Mouse (Mus musculus) leukemia stem cell, adult 10-12 weeks (primary cell): ENCODE measurements around the gene Lhpp. TPM values are rescaled to one million over a fixed set of nuclear protein-coding genes. Genes with fewer than 3 reads are reported as not detected.

Source experiments
- polyA plus RNA-seq: library from polyadenylated mRNA; stranded (reverse); fragments of >175 nt; gene quantifications from 2 replicates; pipeline ENCODE4 v1.2.3, GENCODE M21; 2012; ENCODE audit warnings: low replicate concordance

Gene Lhpp
- polyA plus RNA-seq: 1.4 and 6.5 TPM in 2 replicates

GRCm38 (mm10) chr7:132610468-132611318, at the start of gene Lhpp:
Gene Lhpp, plus strand, starts transcription at chr7:132610638.

GRCm38 (mm10) chr7:132576116-132576650, 34.3 kb upstream of the Lhpp start, which contains the start of gene Oat:
Gene Oat, minus strand, starts transcription at chr7:132576398.

GRCm38 (mm10) chr7:132599071-132599975, 11.1 kb upstream of the Lhpp start, which contains the start of gene Nkx1-2:
Gene Nkx1-2, minus strand, starts transcription at chr7:132599637.

Other genes starting within 250 kb of the Lhpp start
- gene Oat, start 34.2 kb upstream of the Lhpp start, polyA plus RNA-seq: 0.68 and 4.1 TPM in 2 replicates
- 0.54 and 1.1 TPM in 2 replicates for gene Nkx1-2, start 11.0 kb upstream of the Lhpp start, polyA plus RNA-seq
- 164 and 175 TPM in 2 replicates for gene Fam53b, start 203.2 kb downstream of the Lhpp start, polyA plus RNA-seq
- 3.3 and 13.1 TPM in 2 replicates for gene Eef1akmt2, start 242.0 kb downstream of the Lhpp start, polyA plus RNA-seq
- 2.8 and 3.0 TPM in 2 replicates for gene Abraxas2, start 248.6 kb downstream of the Lhpp start, polyA plus RNA-seq